Mouse (Mus musculus) intestine, postnatal 0 days (tissue): Measurements from ENCODE around the gene Upp2. TPM values are rescaled to one million over a fixed set of nuclear protein-coding genes. Genes with fewer than 3 reads are reported as not detected.
A peak's percentile ranks its signal among the peaks of the same experiment; 100 is the strongest.

Experiments
- ATAC-seq: fragments of 200-750 bp; cut with Nextera tagmentation; 2 replicates; pipeline ENCODE4 v1.8.0; 2017; ENCODE audit warnings: mild to moderate bottlenecking, moderate TSS enrichment, moderate library complexity
- H3K27ac ChIP-seq: fragments of 300-500 bp; sonication (generic); 2 replicates; pipeline ENCODE4 v1.5.1; 2014; ENCODE audit warnings: mild to moderate bottlenecking, low read depth, low read length, moderate library complexity
- H3K27me3 ChIP-seq: fragments of 300-500 bp; sonication (generic); replicated peaks from 2 replicates; pipeline ENCODE4 v1.6.1; 2014; ENCODE audit warnings: low read length, mixed read lengths; ENCODE audit not compliant: control insufficient read depth, insufficient read depth
- H3K36me3 ChIP-seq: fragments of 300-500 bp; sonication (generic); 2 replicates; pipeline ENCODE4 v1.6.1; 2014; ENCODE audit warnings: mild to moderate bottlenecking, moderate library complexity; ENCODE audit not compliant: control insufficient read depth, insufficient read depth
- H3K4me1 ChIP-seq: fragments of 300-500 bp; sonication (generic); replicated peaks from 2 replicates; pipeline ENCODE4 v1.6.1; 2014; ENCODE audit warnings: antibody characterized with exemption, low read length, mixed read lengths; ENCODE audit not compliant: control insufficient read depth, insufficient read depth
- H3K4me2 ChIP-seq: fragments of 300-500 bp; sonication (generic); replicated peaks from 2 replicates; pipeline ENCODE4 v1.6.1; 2014; ENCODE audit warnings: low read depth, mild to moderate bottlenecking, moderate library complexity
- H3K4me3 ChIP-seq: fragments of 300-500 bp; sonication (generic); 2 replicates; pipeline ENCODE4 v1.5.1; 2014; ENCODE audit warnings: low read depth, low read length
- H3K9ac ChIP-seq: fragments of 300-500 bp; sonication (generic); 2 replicates; pipeline ENCODE4 v1.6.1; 2014; ENCODE audit warnings: mild to moderate bottlenecking, low read depth, low read length
- H3K9me3 ChIP-seq: fragments of 300-500 bp; sonication (generic); 2 replicates; pipeline ENCODE4 v1.6.1; 2016; ENCODE audit warnings: mixed run types; ENCODE audit not compliant: control insufficient read depth
- CTCF ChIP-seq: sonication (generic); IDR thresholded peaks from 2 replicates; pipeline ENCODE4 v1.5.1; 2016; ENCODE audit warnings: low read depth, mild to moderate bottlenecking, control low read depth, antibody characterized with exemption, moderate library complexity
- WGBS: fragments of 180-500 bp; shearing (Covaris S2); extraction: QIAGEN DNeasy Blood & Tissue Kit; methylation state at CpG from one replicate; pipeline ENCODE4 v1.1.7; 2014; 5-methylcytosine and 5-hydroxymethylcytosine counted together
- polyA plus RNA-seq: library from polyadenylated mRNA; unstranded; fragments of >200 nt; fragmentation: Nextera tagmentation; extraction: Ambion mirVana; gene quantifications from 2 replicates; pipeline ENCODE4 v1.2.1, GENCODE M21; 2015

Gene Upp2
- polyA plus RNA-seq, 1 experiment from 2014 or later: 3.8 TPM

GRCm38 (mm10) chr2:58707676-58708075, 140.6 kb downstream of the Upp2 start:
- Histone ChIP-seq H3K36me3 (no peaks in the 10 kb centered on the region), H3K9me3 (no peaks in the 10 kb centered on the region), H3K4me1 (no peaks in the 10 kb centered on the region), H3K27me3 (no peaks in the 10 kb centered on the region), H3K4me3 (no peak overlapping the region), H3K4me2 (no peak overlapping the region), H3K27ac (no peak overlapping the region), H3K9ac (no peak overlapping the region)
- no peak for ATAC-seq
- TF ChIP-seq CTCF: no peak
- 91% methylated on average over 3 of the region's 3 CpGs for WGBS

- no peaks in the 10 kb centered on the region for H3K9me3 ChIP-seq
- no peaks in the 10 kb centered on the region for H3K36me3 ChIP-seq
- 42% methylated on average over 5 of the region's 5 CpGs for WGBS
- H3K4me3 ChIP-seq: no peak overlapping the region
- no peak overlapping the region for H3K9ac ChIP-seq
- H3K27ac ChIP-seq: no peak overlapping the region
- H3K4me2 ChIP-seq: no peak overlapping the region
- TF ChIP-seq CTCF: no peak
- ATAC-seq: no peak
- no peaks in the 10 kb centered on the region for H3K27me3 ChIP-seq
- H3K4me1 ChIP-seq: no peaks in the 10 kb centered on the region
These were observed 143.1 kb downstream of the Upp2 start for GRCm38 (mm10) chr2:58710234-58710633.

- no peak for ATAC-seq
- Histone ChIP-seq H3K9ac (no peak overlapping the region), H3K4me2 (no peak overlapping the region), H3K36me3 (no peaks in the 10 kb centered on the region), H3K27ac (no peak overlapping the region), H3K9me3 (no peaks in the 10 kb centered on the region), H3K4me1 (no peaks in the 10 kb centered on the region), H3K4me3 (no peak overlapping the region), H3K27me3 (no peaks in the 10 kb centered on the region)
- WGBS: 83% methylated on average over 4 of the region's 4 CpGs
- no peak for TF ChIP-seq CTCF
These were observed 144.0 kb downstream of the Upp2 start for GRCm38 (mm10) chr2:58711049-58711448.

GRCm38 (mm10) chr2:58711491-58711890, 144.4 kb downstream of the Upp2 start:
- no peak overlapping the region for H3K9ac ChIP-seq
- no peaks in the 10 kb centered on the region for H3K9me3 ChIP-seq
- no peaks in the 10 kb centered on the region for H3K27me3 ChIP-seq
- no peak overlapping the region for H3K27ac ChIP-seq
- WGBS: 75% methylated on average over 2 of the region's 2 CpGs
- no peak for ATAC-seq
- H3K36me3 ChIP-seq: no peaks in the 10 kb centered on the region
- TF ChIP-seq CTCF: no peak
- no peaks in the 10 kb centered on the region for H3K4me1 ChIP-seq
- no peak overlapping the region for H3K4me3 ChIP-seq
- H3K4me2 ChIP-seq: no peak overlapping the region

- Histone ChIP-seq H3K4me1 (no peaks in the 10 kb centered on the region), H3K9me3 (no peaks in the 10 kb centered on the region), H3K4me2 (no peak overlapping the region), H3K27ac (no peak overlapping the region), H3K4me3 (no peak overlapping the region), H3K9ac (no peak overlapping the region), H3K36me3 (no peaks in the 10 kb centered on the region), H3K27me3 (no peaks in the 10 kb centered on the region)
- TF ChIP-seq CTCF: no peak
- WGBS: 41% methylated on average over 5 of the region's 5 CpGs
- no peak for ATAC-seq
These were observed 144.8 kb downstream of the Upp2 start for GRCm38 (mm10) chr2:58711935-58712334.

- no peaks in the 10 kb centered on the region for H3K36me3 ChIP-seq
- no peak for ATAC-seq
- H3K4me2 ChIP-seq: no peak overlapping the region
- no peak overlapping the region for H3K27ac ChIP-seq
- H3K4me1 ChIP-seq: no peaks in the 10 kb centered on the region
- no peak overlapping the region for H3K4me3 ChIP-seq
- H3K27me3 ChIP-seq: no peaks in the 10 kb centered on the region
- WGBS: 60% methylated on average over 3 of the region's 3 CpGs
- H3K9me3 ChIP-seq: no peaks in the 10 kb centered on the region
- TF ChIP-seq CTCF: no peak
- no peak overlapping the region for H3K9ac ChIP-seq
These were observed 150.8 kb downstream of the Upp2 start for GRCm38 (mm10) chr2:58717898-58718297.

GRCm38 (mm10) chr2:58737192-58737820, 170.2 kb downstream of the Upp2 start:
- peak; percentile 47; the same call in 1 of the 2 replicates for TF ChIP-seq CTCF
- Histone ChIP-seq H3K4me1 (no peaks in the 10 kb centered on the region), H3K27me3 (no peaks in the 10 kb centered on the region), H3K27ac (no peak overlapping the region), H3K36me3 (no peaks in the 10 kb centered on the region), H3K4me2 (no peak overlapping the region), H3K9me3 (0 out of 2 replicates have a peak, but pooled peaks cover 3% of the 10 kb centered on the region), H3K4me3 (no peak overlapping the region), H3K9ac (no peak overlapping the region)
- WGBS: 28% methylated on average over 4 of the region's 4 CpGs
- ATAC-seq: no peak
